Mouse (Mus musculus) lung, postnatal 36 days (tissue): ENCODE measurements around the gene Pdf.
"Not testable (repeated sequence)": the region's sequence is repeated elsewhere in the genome, so short reads cannot be mapped to it uniquely, and the experiment has no call there.

Experiments
- DNase-seq: peaks from one replicate; pipeline ENCODE4 v3.0.0; 2022; ENCODE audit warnings: mixed read lengths

The Pdf gene

DNA sequence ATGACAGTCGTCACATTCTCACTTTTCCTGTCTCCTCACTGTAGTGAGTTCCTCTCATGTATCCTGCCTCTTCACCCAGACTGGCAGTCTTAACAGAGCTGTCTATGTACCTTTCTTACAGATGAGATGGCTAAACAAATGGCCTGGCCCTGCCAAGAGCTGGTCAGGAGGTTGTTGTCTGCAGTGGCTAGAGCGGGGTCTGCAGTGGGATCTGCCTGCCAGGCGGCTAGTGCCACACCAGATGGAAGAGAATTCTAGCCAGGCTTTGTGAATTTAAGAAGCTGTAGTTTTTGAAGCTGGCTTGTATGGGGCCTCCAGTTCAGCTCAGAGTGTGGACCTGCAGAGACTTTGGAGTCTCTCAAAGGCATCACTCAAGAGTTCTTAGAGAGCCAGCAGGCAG lies 12.8 kb downstream of the Pdf start:
- DNase-seq: no peak

DNA sequence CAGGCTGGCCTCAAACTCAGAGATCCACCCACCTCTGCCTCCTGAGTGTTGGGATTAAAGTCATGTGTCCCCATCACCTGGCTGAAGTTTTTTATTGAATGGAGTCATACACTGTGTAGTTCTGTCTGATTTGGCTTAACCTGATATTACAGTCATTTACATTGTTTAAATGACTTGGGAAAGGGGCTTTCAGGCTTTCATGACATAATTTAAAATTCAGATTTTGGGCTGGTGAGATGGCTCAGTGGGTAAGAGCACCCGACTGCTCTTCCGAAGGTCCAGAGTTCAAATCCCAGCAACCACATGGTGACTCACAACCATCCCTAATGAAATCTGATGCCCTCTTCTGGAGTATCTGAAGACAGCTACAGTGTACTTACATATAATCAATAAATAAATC lies 14.8 kb downstream of the Pdf start:
- DNase-seq: not testable (repeated sequence)

DNA sequence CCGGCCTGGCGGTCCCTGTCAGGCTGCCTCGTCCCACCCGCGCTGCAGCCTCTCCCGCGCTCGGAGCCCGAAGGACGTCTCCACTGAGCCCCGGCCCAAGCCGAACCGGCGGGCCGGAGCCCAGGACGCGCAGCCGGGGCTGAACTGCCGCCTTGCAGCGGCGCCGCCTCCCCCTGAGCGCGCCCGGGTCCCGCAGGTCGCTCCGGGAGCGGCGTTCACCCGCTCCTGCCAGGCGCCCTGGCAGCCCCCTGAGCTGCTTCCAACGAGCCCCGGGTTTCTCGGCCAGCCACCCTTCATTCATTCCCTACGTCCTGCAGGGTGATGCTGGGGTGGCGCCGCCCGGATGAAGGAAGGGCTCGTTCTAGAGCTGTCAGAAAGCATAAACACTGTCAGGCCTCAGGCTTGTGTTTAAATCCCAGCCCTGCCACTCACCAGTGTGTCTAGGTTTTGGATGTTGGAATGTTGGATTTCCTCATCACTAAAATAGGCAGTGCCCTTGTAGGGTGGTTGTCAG lies 16.8 kb downstream of the Pdf start:
- peak; percentile 20 for DNase-seq

DNA sequence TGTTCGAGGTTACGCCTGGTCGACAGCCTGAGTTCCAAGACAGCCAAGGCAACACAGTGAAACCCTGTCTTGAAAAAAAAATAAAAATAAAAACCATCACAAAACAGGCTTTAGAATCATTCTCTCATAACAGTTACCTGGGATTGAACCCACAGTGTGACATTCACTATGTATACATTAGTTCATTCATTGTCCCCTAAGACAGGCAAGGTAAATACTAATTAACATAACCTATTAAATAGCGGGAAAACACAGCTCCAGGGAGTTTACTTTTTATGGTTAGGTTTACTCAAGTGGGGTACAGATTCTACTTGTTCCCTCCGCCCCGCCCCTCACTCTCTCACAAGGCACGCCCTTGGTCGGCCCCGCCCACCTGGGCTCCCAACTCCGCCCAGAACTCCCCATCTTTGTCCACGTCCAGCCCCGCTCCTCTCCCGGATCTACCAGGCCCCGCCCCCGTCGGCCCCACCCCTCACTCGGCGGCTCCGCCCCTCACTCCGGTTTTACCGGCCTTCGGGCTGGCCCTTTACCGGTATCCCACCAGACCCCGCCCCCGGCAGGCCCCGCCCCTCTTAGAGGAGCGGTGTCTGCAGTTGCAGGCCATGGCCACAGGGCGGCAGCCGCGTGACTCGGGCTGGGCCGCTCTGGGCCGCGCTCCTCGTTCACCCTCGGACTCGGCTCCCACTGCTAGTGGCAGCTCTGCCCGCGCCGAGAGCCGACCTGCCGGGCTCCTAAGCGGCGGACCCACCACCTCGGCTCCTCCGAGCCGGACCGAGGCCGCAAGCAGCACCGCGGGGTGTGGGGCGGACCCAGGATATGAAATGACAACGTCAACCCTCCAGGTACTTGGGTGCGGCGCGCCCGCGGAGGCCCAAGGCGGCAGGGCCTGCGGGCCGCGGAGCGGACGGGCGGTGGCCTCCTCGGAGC lies 17.5 kb downstream of the Pdf start, which contains the start of gene Vps4a:
TSS of gene Vps4a (plus strand) at position 573 of the 927 bp plus-strand sequence.
- peak; percentile 98 for DNase-seq

DNA sequence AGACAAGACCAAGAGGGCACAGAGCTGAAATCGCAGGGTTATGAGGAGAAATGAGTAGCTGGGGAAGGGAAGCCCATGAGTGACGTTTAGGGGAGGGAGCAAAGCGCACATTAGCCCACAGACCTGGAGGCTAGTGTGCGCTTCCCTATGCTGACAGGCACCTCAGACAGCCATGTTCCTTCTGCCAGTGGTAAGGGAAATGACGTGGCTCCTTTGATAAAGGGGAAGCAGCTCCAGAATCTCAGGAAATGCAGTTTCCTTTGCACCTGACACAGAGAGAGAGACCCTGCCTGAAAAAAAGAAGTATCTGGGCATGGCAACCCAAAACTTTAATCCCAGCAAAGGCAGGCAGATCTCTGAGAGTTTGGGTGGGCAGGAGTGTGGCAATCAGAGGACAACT lies 18.4 kb downstream of the Pdf start:
- DNase-seq: no peak

DNA sequence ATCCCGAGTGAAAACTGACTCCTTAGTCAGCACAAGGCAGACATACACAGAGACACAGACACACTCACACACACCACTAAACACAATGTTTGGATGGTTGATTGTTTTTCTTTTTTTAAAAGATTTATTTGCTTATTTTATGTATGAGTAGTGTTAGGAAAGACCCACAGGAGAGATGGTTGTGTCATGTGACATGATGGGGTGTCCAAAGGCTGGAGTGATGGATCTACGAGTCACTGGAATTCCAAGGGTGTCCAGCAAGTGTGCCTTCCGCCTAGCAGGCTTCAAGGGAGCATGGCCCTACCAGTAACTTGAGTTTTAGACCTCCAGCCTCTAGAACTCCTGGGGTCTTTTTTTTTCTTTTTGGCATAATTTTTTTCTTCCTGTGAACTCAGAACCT lies 19.1 kb downstream of the Pdf start:
- DNase-seq: no peak

DNA sequence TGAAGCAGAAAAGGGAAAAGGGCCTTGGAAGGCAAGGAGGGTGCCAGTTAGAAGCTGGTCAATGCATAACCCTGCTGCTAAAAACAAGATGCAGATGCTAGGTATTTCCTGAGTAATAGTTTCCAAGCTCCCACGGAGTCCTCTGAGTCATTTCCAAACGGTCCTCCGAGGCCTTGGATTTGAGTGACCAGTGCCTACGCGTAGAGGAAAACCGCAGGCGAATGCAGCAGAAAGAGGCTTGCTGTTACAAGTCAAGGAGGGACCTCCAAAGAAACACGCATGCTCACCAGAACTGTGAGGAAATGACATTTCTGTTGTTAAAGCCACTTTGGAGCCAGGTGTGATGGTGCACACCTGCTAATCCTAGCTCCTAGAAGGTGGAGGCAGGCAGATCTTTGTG lies 24.9 kb downstream of the Pdf start:
- no peak for DNase-seq

DNA sequence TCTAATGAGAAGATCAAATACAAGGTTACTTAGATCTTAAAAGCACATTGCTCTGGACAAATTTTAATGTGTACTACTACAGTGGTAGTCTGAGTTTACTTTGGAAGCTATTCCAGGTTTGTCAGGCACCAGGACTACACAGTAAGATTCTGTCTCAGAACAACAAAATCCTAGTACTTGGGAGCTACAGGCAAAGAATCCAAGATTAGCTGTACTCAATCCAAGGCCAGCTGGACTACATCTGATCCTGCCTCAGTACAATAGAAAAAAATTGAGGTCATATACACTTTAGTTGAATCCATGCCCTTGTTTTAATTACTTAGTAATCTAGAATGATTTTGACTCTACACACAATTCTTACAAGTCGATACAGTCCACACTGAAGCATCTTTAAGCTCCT lies 33.5 kb downstream of the Pdf start:
- DNase-seq: no peak

DNA sequence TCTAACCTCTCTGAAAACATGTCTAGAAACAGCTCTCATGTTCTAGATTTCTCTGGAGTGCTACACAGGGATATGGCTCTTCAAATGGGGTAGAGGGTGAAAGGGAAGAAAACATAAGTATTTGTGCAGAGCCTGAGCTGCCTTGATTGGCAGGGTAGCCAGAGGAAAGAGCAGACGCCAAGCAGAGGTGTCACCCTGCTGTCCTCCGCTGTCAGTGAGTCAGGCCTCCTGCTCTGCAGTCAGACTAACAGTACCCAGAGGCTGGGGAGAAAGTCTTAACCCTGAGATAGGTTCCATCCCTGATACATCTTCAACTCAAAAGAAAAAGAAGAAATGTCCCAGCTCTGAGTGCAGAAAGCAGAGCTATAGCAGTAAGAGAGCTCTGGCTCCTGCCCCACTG lies 35.7 kb downstream of the Pdf start:
- no peak for DNase-seq

DNA sequence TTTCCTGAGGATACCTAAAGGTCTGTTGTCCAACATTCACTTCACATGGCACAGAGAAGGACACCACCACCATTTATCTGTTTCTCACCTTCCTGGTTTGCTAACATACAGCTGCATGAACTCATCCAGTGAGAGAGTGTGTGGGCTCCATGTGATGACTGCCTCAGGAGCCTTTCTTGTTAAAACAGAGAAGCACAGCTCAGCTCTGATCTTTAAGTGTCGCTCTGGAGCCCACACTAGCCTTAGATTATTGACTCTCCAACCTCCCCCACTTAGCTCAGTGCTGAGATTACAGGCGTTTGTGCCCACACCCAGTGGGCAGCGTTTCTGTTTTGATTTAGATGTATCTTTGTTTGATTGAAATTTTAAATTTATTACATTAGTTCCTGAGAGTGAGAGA lies 40.6 kb downstream of the Pdf start:
- no peak for DNase-seq

DNA sequence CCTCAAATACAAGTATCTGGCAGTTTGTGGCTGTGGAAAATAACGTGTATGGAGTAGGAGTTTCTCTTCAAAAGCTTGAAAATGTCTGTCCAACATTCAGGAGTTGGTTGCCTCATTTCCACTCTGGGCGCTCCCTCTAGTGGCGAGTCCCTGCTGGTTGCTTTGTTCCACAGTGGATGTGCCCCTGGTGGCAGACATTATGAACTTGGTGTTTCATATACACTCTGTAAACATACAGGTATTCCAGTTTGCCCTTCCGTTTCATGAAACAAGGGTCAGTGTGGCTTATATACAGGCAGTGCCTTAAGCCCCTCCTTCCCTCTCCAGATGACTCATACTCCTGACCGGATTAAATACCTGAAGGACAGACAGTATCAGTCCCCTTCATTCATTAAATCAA lies 45.9 kb downstream of the Pdf start:
- peak; percentile 96 for DNase-seq

DNA sequence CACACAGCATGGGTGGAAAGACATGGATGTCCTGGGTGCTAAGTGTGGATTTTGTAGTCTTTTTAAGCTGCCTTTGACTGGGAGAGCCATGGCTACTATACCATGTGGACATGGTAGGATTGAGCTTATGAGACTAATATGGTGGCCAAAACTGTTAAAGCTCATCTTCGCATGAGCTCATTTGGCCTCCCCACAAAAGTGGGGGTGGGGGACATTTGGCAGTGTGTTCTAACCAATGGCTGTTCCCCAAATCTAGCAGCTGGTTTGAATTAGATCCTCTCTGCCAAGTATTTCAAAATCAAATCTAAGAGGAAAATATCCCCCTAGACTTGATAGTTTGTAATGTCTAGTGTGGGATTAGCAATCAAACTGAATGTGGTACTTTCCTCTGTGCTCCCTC lies 49.3 kb downstream of the Pdf start:
- peak; percentile 38 for DNase-seq

DNA sequence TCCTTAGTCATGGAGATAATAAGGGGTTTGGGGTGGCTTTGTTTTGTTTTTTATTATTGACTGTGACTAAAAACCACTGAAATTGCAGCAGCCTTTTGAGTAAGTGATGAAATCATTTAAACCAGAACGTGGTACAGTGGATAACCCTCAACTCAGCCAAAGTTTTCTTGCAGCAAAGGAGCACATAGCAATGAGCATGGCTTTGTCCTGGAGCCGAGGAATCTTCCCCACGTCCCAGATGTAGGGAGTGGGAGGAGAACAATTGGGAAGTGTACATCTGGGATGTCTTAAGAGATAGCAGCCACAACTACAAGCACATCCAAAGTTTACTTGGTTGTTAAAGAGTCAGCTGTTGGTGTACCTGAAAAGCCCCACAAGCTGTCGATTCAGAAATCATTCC lies 51.0 kb downstream of the Pdf start:
- no peak for DNase-seq

DNA sequence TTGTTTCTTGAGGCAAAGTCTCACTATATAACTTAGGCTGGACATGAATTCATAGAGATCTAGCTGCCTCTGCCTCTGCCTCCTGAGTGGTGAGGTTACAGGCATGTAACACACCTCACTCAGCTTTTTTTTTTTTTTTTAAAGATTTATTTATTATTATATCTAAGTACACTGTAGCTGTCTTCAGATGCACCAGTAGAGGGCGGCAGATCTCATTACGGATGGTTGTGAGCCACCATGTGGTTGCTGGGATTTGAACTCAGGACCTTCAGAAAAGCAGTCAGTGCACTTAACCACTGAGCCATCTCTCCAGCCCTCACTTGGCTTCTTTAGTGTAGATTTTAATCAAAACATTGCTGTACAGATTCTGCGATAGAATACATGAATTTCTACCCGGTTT lies 52.1 kb downstream of the Pdf start:
- peak; percentile 21 for DNase-seq
